Mouse (Mus musculus): ENCODE data around the gene Hand2.
A peak's percentile ranks its signal among the peaks of the same experiment; 100 is the strongest.

Hand2 gene

GRCm38 (mm10) chr8:57320851-57321743 is at the start of gene Hand2:
Gene Hand2, plus strand, starts transcription at chr8:57320983.
- DNase-seq: peak; percentile 25

DNA sequence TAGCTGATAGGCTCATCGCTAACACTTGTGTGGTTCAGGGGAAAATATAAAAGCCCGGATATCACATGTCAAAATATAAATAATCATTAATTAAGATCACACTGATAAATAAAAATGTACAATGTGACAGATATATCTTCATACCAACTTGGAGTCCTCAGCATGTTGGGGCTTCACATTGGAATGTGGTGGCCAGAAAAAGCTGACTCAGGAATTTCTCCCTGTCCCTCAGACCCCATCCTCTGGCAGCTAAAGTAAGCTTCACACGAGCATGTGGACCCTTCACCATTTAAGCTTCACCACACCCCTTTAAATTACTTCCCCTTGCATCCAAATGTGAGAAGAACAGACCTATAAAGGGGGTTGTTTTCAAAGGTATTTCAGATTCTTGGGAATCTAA is 47.7 kb upstream of the Hand2 start:
- no peak for DNase-seq

DNA sequence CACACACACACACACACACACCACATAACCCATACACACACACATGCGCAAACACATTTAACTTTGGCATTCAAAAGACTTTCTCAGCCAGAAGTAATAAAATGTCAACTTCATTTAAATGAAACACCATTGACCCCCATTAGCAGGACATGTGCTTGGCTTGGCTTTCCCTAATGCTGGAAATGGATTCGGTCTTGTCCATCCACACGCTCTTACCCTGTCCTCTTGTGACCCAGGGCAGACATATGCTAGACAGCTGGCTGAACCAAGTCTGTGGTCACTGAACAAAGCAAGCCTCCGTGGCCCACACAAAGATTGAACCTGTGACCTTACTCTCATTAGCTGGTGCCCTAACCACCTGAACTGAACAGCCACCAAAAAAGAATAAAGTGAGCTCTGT is 27.3 kb upstream of the Hand2 start:
- DNase-seq: no peak

DNA sequence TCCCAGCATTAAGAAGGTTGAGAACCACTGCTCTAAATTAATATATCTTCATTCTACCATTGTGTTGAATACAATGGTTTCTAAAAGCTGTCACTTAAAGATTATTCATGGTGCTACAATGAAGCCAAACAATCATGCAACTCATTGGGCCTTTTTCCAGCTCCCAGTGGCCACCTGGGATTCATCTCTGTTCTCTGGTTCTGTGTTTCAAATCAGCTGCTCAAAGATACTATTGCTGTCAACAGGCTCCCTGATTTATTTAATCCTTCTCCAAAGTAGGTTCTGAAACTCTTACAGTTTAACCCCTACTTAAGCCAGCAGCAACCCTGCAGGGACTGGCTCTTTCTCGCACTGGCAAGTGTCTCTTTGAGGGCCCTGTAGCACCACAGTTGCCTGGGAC is 17.3 kb upstream of the Hand2 start:
- DNase-seq: no peak

- DNase-seq: peak; percentile 64
Measured at GRCm38 (mm10) chr8:57304944-57305343, 15.8 kb upstream of the Hand2 start.

- DNase-seq: no peak
Measured at GRCm38 (mm10) chr8:57306441-57306840, 14.3 kb upstream of the Hand2 start.

- no peak for DNase-seq
Measured at GRCm38 (mm10) chr8:57309844-57310485, 10.8 kb upstream of the Hand2 start.

DNA sequence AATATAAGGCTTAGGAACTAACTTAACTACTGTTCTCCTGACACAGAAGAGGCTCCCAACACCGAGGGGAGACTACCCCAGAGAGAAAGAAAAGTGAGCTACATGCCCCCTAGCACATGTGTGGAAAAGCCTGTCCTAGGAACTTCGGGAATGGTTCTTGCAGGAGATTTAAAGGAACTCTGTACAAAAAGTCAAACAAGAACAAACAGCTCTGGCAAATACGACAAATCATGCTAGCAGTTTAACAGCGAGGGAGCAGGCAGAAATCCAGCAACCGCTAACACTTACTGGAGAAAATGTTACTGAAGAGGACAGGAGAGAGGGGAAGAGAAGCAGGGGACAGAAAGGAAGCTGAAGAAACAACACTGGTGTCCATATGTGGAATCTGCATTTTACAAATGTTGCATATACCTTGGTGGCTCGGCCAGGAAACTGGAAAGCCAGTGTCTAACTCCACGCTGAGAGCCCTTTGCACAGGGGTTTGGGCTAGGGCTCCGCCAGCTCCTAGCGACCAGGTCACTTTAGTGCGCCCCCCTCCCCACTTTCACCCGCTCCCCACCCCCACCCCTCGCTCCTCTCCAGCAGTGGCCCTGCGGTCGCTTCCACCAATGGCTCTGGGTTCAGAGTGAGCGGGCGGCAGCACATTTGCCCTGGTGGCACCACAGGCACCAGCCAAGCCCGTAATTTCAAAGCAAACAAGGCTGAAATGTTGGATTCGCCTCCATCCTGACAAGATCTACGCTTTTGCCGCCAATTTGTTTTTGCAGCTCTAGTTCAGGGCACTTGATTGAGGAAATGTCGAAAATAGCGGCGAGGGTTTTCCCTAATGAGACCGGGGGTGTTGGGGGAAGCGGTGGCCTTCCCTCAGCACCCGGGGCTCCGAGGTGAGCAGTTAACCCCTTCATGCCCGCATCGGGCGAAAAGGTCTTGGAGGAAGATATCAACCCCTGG is 8.5 kb upstream of the Hand2 start:
- DNase-seq: peak; percentile 30

DNA sequence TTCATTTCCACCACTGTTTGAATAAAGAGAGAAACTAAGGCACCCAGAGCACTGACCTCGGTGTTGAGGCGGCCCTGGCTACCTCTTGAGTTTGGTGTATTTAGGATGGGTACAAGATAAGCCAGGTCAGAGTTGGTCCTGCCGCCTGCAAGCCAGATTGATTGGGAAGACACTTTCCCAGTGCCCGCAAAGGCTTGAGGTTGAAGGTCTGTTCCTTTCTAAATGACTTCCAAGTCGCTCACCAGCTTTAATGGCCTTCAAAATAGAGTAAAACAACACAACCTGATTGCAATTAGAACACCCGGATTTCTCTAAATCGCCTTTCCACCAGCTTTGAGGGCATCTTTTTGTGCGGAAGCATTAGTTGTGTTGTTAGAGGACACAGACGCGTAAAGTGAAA is 7.2 kb upstream of the Hand2 start:
- DNase-seq: no peak

DNA sequence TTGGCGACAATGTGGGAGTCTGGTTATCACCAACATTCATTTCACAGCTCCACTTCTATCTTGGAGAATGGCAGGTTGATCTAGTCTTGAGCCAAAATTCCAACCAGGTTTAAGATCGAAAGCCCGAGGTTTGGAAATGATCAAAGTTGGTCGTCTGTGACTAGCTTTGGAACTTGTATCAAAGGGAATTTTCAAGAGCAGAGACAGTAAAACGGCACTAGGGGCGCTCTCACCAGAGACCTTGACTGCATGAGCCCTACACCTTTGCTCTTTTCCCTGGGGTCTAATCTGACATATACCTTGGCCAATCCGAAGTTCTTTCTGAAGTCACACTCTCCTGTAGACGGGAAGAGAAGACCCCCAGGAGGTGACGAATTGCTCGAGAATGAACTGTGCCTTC is 6.6 kb upstream of the Hand2 start:
- no peak for DNase-seq

- no peak for DNase-seq
Measured at GRCm38 (mm10) chr8:57315471-57315870, 5.3 kb upstream of the Hand2 start.

DNA sequence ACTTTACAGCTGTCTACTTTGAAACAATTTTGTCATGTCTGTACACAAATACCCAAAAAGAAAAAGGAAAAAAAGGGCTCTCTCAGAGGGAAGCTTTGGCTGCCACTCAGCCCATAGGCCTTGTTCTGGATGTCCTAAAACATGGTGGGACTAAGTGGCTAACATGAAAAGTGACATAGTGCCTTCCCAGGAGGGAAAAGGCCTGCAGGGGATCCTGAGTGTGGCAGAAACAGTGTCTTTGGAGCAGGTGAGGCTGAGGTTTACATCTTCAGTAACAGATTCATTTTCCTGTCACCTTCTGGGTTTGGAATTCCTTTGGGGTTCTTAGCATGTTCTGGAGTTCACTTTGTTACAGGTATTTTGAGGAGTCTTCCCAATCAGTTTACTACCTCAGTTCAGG is 3.7 kb upstream of the Hand2 start:
- DNase-seq: no peak

- DNase-seq: no peak
Measured at GRCm38 (mm10) chr8:57317890-57318480, 2.8 kb upstream of the Hand2 start.

GRCm38 (mm10) chr8:57319092-57319980 is 1.4 kb upstream of the Hand2 start:
- no peak for DNase-seq

GRCm38 (mm10) chr8:57319981-57320585 is 700 bp upstream of the Hand2 start:
- no peak for DNase-seq

GRCm38 (mm10) chr8:57321898-57322895 is 1.4 kb downstream of the Hand2 start:
- DNase-seq: no peak

- no peak for DNase-seq
Measured at GRCm38 (mm10) chr8:57322961-57323941, 2.5 kb downstream of the Hand2 start.

DNA sequence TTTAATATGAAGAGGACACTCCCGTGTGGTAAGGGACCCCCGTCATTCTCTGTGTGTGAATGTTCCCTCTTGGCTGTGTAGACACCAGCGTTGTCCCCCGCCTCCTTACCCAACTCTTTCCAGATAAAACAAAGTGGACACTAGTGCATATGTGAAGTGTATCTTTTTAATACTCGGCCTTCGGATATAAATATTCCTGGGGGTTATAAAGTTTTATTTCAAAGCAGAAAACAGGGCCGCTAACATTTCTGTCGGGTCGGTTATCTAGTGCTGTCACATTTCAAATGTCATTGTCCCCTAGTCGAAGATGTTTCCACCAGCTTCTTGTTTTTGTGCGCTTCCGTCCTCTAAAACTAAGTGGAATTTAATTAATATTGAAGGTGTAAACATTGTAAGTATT is 3.3 kb downstream of the Hand2 start:
- no peak for DNase-seq

- DNase-seq: no peak
Measured at GRCm38 (mm10) chr8:57324671-57325070, 3.9 kb downstream of the Hand2 start.
